Mouse (Mus musculus): ENCODE results near the gene Rnf11. TPM values are rescaled to one million over a fixed set of nuclear protein-coding genes. Genes with fewer than 3 reads are reported as not detected.
"Not testable (repeated sequence)": the region's sequence is repeated elsewhere in the genome, so short reads cannot be mapped to it uniquely, and the experiment has no call there.

Rnf11 gene
- polyA plus RNA-seq, 1 experiment from 2014 or later, result 68.5 TPM

- H3K27me3 ChIP-seq (ENCODE audit: control insufficient read depth, insufficient read depth, low read depth, low read length); H3K27ac ChIP-seq (ENCODE audit: low read length); ATAC-seq; H3K4me2 ChIP-seq (ENCODE audit: low read length); H3K4me1 ChIP-seq (ENCODE audit: control insufficient read depth, insufficient read depth, low read length); H3K9ac ChIP-seq (ENCODE audit: low read depth, low read length); H3K4me3 ChIP-seq (ENCODE audit: low read depth, low read length); H3K36me3 ChIP-seq (ENCODE audit: control insufficient read depth, insufficient read depth, low read length); H3K9me3 ChIP-seq (replicated peaks; ENCODE audit: control insufficient read depth, low read length, poor library complexity, severe bottlenecking): not testable (repeated sequence)
- WGBS, result 91% methylated on average over 3 of the region's 3 CpGs
These were observed 79.6 kb downstream of the Rnf11 start for GRCm38 (mm10) chr4:109404908-109405307.

DNA sequence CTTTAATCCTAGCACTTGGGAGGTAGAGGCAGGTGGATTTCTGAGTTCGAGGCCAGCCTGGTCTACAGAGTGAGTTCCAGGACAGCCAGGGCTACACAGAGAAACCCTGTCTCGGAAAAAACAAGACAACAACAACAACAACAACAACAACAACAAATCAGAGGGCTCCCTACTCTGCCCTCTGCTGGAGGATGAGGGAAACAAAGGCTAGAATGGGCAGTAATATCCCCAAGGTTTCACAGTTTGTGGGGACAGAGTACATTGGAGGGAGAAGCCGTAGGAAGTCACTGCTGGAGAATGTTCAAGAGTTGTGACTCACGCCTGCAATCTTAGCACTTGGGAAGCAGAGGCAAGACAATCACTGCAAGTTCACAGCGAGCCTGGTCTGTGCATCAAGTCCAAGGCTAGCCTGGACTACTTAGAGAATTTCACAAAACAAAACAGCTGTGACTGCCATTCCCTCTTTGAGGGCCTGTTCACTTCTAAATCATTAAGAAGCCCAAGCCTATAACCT, 83.3 kb downstream of the Rnf11 start:
- no peak for ATAC-seq
- Histone ChIP-seq H3K36me3 (ENCODE audit: control insufficient read depth, insufficient read depth, low read length) (no peaks in the 10 kb centered on the region), H3K27ac (ENCODE audit: low read length) (no peak overlapping the region), H3K27me3 (ENCODE audit: control insufficient read depth, insufficient read depth, low read depth, low read length) (no peaks in the 10 kb centered on the region), H3K4me3 (ENCODE audit: low read depth, low read length) (no peak overlapping the region), H3K9ac (ENCODE audit: low read depth, low read length) (no peak overlapping the region), H3K4me1 (ENCODE audit: control insufficient read depth, insufficient read depth, low read length) (peaks cover 6% of the 10 kb centered on the region; the same call in 1 of the 2 replicates), H3K4me2 (ENCODE audit: low read length) (no peak overlapping the region), H3K9me3 (replicated peaks; ENCODE audit: control insufficient read depth, low read length, poor library complexity, severe bottlenecking) (no peaks in the 10 kb centered on the region)
- 79% methylated on average over 5 of the region's 5 CpGs for WGBS

Other genes starting within 250 kb of the Rnf11 start
- gene Eps15, start 204.5 kb downstream of the Rnf11 start, polyA plus RNA-seq (2015; fragmentation: Nextera tagmentation; extraction: Ambion mirVana), result 67.8 and 69.5 TPM in 2 replicates
- gene Ttc39a, start 78.1 kb downstream of the Rnf11 start, polyA plus RNA-seq (2015; fragmentation: Nextera tagmentation; extraction: Ambion mirVana), result 2.8 and 2.9 TPM in 2 replicates
- gene 4930522H14Rik, start 46.6 kb upstream of the Rnf11 start, polyA plus RNA-seq (2015; fragmentation: Nextera tagmentation; extraction: Ambion mirVana), result not detected in 2 replicates
- 1.7 and 2.0 TPM in 2 replicates for gene Cdkn2c, start 182.5 kb upstream of the Rnf11 start, polyA plus RNA-seq (2015; fragmentation: Nextera tagmentation; extraction: Ambion mirVana)
- 29.9 and 32.0 TPM in 2 replicates for gene Faf1, start 191.9 kb upstream of the Rnf11 start, polyA plus RNA-seq (2015; fragmentation: Nextera tagmentation; extraction: Ambion mirVana)

Measured in midbrain, embryonic 16.5 days (tissue).